Mouse (Mus musculus): ENCODE results near the gene Cmbl. TPM values are rescaled to one million over a fixed set of nuclear protein-coding genes. Genes with fewer than 3 reads are reported as not detected.

Gene Cmbl
- polyA plus RNA-seq, 2 experiments: 5.5 to 6.8 TPM

DNA sequence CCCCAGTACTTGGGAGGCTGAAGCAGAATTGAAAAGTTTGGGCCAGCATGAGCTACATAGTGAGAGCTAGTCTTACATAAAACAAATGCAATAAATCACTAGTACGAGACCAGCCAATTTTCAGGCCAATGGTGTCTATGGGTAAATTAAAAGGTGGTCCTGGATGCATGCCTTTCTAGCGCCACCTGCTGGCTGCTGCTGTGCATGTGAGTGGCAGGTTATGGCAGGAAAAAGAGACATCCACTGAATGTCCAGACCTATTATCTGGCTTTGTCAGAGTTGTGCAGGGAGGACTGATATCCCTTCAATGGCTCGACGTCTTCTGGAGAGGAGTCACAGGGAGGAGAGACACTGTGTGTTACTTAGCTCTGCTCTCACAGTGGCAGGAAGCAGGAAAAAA lies 21.3 kb downstream of the Cmbl start:
- H3K4me3 ChIP-seq (ENCODE audit: insufficient read depth in 1 of 2, low read depth in 2 of 2, low read length in 2 of 2): no peak overlapping the region
- TF ChIP-seq CTCF (IDR thresholded peaks at IDR 0.05; ENCODE audit: low read depth) (peak; percentile 99), EP300 (IDR thresholded peaks at IDR 0.05; ENCODE audit: low read depth) (peak; percentile 55; the same call in 1 of the 2 replicates)
- peaks cover 5 to 6% of the 10 kb centered on the region in 2 experiments; a peak in 3 of 4 replicates for H3K4me1 ChIP-seq (replicated peaks; ENCODE audit: control insufficient read depth in 2 of 2, insufficient read depth in 2 of 2, low read length in 1 of 2)
- H3K36me3 ChIP-seq (replicated peaks; ENCODE audit: control insufficient read depth, insufficient read depth, low read depth): peaks cover 18% of the 10 kb centered on the region
- ATAC-seq (ENCODE audit: insufficient read depth) (peak; percentile 73), DNase-seq (ENCODE audit: low read depth in 3 of 3, low spot score in 3 of 3) (peak; percentile 65 to 75 (median 75))
- peak overlapping the region; percentile 6; the same call in 1 of the 2 replicates for H3K4me2 ChIP-seq (ENCODE audit: low read depth)
- no peak overlapping the region for H3K27ac ChIP-seq
- WGBS (ENCODE audit: insufficient replicate concordance): 1% methylated on average over 4 of the region's 4 CpGs
- no peaks in the 10 kb centered on the region for H3K27me3 ChIP-seq (ENCODE audit: control insufficient read depth, insufficient read depth, low read length)
- H3K9ac ChIP-seq (replicated peaks): no peak overlapping the region
- H3K9me3 ChIP-seq (ENCODE audit: control insufficient read depth, low read length): no peaks in the 10 kb centered on the region

GRCm38 (mm10) chr15:31587789-31588188 lies 22.6 kb downstream of the Cmbl start:
- Histone ChIP-seq H3K27me3 (ENCODE audit: control insufficient read depth, insufficient read depth, low read length) (no peaks in the 10 kb centered on the region), H3K4me2 (ENCODE audit: low read depth) (no peak overlapping the region), H3K4me1 (replicated peaks; ENCODE audit: control insufficient read depth in 2 of 2, insufficient read depth in 2 of 2, low read length in 1 of 2) (peaks cover 5 to 6% of the 10 kb centered on the region in 2 experiments; a peak in 3 of 4 replicates), H3K4me3 (ENCODE audit: insufficient read depth in 1 of 2, low read depth in 2 of 2, low read length in 2 of 2) (no peak overlapping the region), H3K36me3 (replicated peaks; ENCODE audit: control insufficient read depth, insufficient read depth, low read depth) (peaks cover 31% of the 10 kb centered on the region), H3K9ac (replicated peaks) (no peak overlapping the region), H3K9me3 (ENCODE audit: control insufficient read depth, low read length) (no peaks in the 10 kb centered on the region), H3K27ac (no peak overlapping the region)
- DNase-seq (ENCODE audit: low read depth in 3 of 3, low spot score in 3 of 3) (no peak), ATAC-seq (ENCODE audit: insufficient read depth) (no peak)
- TF ChIP-seq EP300 (IDR thresholded peaks at IDR 0.05; ENCODE audit: low read depth) (no peak), CTCF (IDR thresholded peaks at IDR 0.05; ENCODE audit: low read depth) (no peak)
- 36% methylated on average over 2 of the region's 2 CpGs for WGBS (ENCODE audit: insufficient replicate concordance)

DNA sequence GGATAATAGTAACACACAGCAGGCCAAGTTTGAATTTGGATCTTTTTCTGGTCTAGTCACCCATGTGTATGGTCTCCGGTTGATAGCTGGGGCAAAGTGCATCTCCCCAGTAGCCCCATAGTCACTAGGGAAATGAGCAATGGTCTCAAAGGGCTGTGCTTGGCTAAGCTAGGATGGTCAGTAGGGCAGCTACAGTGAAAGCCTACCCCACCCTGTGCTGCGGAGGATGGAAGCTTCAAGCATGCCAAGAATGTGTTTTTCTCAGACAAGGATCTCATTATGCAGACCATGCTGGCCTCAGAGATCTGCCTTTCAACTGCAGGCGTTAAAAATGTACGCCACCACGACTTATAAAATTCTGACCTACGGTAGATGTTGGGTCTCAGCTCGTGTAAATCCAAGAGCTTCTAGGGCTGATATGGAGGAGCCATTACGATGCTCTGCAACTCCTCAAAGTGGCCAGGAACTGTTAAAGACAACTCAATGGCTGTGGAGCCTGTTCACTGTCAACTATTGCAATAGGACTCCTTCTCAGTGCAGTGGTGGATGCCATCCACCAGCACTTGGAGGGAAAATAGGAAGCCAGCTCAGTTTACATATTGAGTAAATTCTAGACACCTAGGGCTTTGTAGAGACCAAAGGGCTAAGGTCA lies 23.9 kb downstream of the Cmbl start:
- no peak overlapping the region for H3K4me3 ChIP-seq (ENCODE audit: insufficient read depth in 1 of 2, low read depth in 2 of 2, low read length in 2 of 2)
- DNase-seq (ENCODE audit: low read depth in 3 of 3, low spot score in 3 of 3) (no peak), ATAC-seq (ENCODE audit: insufficient read depth) (no peak)
- TF ChIP-seq EP300 (IDR thresholded peaks at IDR 0.05; ENCODE audit: low read depth) (no peak), CTCF (IDR thresholded peaks at IDR 0.05; ENCODE audit: low read depth) (no peak)
- H3K4me1 ChIP-seq (replicated peaks; ENCODE audit: control insufficient read depth in 2 of 2, insufficient read depth in 2 of 2, low read length in 1 of 2): peaks cover 5 to 6% of the 10 kb centered on the region in 2 experiments; a peak in 2 of 4 replicates
- no peak overlapping the region for H3K27ac ChIP-seq
- no peaks in the 10 kb centered on the region for H3K27me3 ChIP-seq (ENCODE audit: control insufficient read depth, insufficient read depth, low read length)
- no peaks in the 10 kb centered on the region for H3K9me3 ChIP-seq (ENCODE audit: control insufficient read depth, low read length)
- H3K36me3 ChIP-seq (replicated peaks; ENCODE audit: control insufficient read depth, insufficient read depth, low read depth): peaks cover 44% of the 10 kb centered on the region
- no peak overlapping the region for H3K9ac ChIP-seq (replicated peaks)
- no peak overlapping the region for H3K4me2 ChIP-seq (ENCODE audit: low read depth)
- WGBS (ENCODE audit: insufficient replicate concordance): 67% methylated on average over 8 of the region's 8 CpGs

GRCm38 (mm10) chr15:31590176-31590575 lies 25.0 kb downstream of the Cmbl start:
- ATAC-seq (ENCODE audit: insufficient read depth): no peak
- TF ChIP-seq EP300 (IDR thresholded peaks at IDR 0.05; ENCODE audit: low read depth) (no peak), CTCF (IDR thresholded peaks at IDR 0.05; ENCODE audit: low read depth) (no peak)
- WGBS (ENCODE audit: insufficient replicate concordance): 87% methylated on average over 5 of the region's 5 CpGs
- Histone ChIP-seq H3K9ac (replicated peaks) (no peak overlapping the region), H3K4me3 (ENCODE audit: insufficient read depth in 1 of 2, low read depth in 2 of 2, low read length in 2 of 2) (no peak overlapping the region), H3K4me1 (replicated peaks; ENCODE audit: control insufficient read depth in 2 of 2, insufficient read depth in 2 of 2, low read length in 1 of 2) (peaks cover 5 to 6% of the 10 kb centered on the region in 2 experiments; a peak in 2 of 4 replicates), H3K27me3 (ENCODE audit: control insufficient read depth, insufficient read depth, low read length) (no peaks in the 10 kb centered on the region), H3K36me3 (replicated peaks; ENCODE audit: control insufficient read depth, insufficient read depth, low read depth) (peaks cover 55% of the 10 kb centered on the region), H3K9me3 (ENCODE audit: control insufficient read depth, low read length) (no peaks in the 10 kb centered on the region), H3K27ac (no peak overlapping the region), H3K4me2 (ENCODE audit: low read depth) (no peak overlapping the region)
- DNase-seq (ENCODE audit: low read depth in 3 of 3, low spot score in 3 of 3): no peak

DNA sequence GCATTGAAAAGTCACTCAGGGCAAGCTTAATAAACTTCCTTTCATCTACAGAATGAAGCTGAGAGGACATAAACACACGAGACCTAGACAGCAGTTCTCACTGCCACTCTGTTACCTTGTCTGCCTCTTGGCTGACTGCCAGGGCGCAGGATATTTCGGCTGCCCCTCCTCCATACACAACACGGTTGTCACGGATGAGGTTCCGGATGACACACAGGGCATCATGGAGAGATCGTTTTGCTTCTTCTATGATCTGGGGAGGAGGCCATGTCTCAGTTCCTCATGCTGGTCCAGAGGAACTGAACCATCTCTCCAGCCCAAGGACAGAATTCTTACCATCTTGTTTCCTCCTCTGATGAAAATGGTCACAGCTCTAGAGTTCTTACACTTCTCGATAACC lies 27.3 kb downstream of the Cmbl start:
- ATAC-seq (ENCODE audit: insufficient read depth) (no peak), DNase-seq (ENCODE audit: low read depth in 3 of 3, low spot score in 3 of 3) (no peak)
- no peak overlapping the region for H3K4me2 ChIP-seq (ENCODE audit: low read depth)

More for the DNA sequence above, 27.3 kb downstream of the Cmbl start:
- Histone ChIP-seq H3K36me3 (replicated peaks; ENCODE audit: control insufficient read depth, insufficient read depth, low read depth) (peaks cover 74% of the 10 kb centered on the region), H3K9me3 (ENCODE audit: control insufficient read depth, low read length) (no peaks in the 10 kb centered on the region), H3K9ac (replicated peaks) (no peak overlapping the region), H3K4me1 (replicated peaks; ENCODE audit: control insufficient read depth in 2 of 2, insufficient read depth in 2 of 2, low read length in 1 of 2) (no peaks in the 10 kb centered on the region), H3K4me3 (ENCODE audit: insufficient read depth in 1 of 2, low read depth in 2 of 2, low read length in 2 of 2) (no peak overlapping the region), H3K27me3 (ENCODE audit: control insufficient read depth, insufficient read depth, low read length) (no peaks in the 10 kb centered on the region), H3K27ac (no peak overlapping the region)
- TF ChIP-seq CTCF (IDR thresholded peaks at IDR 0.05; ENCODE audit: low read depth): no peak
- TF ChIP-seq EP300 (IDR thresholded peaks at IDR 0.05; ENCODE audit: low read depth): no peak
- 84% methylated on average over 8 of the region's 8 CpGs for WGBS (ENCODE audit: insufficient replicate concordance)

Measured in liver, embryonic 14.5 days (tissue).